Mouse (Mus musculus) layer of hippocampus, adult 11-12 months (tissue): ENCODE data around the gene Cacna1s.

Source experiments
- DNase-seq: peaks from one replicate; pipeline ENCODE4 v3.0.0; 2022; ENCODE audit warnings: low spot score

Cacna1s gene

DNA sequence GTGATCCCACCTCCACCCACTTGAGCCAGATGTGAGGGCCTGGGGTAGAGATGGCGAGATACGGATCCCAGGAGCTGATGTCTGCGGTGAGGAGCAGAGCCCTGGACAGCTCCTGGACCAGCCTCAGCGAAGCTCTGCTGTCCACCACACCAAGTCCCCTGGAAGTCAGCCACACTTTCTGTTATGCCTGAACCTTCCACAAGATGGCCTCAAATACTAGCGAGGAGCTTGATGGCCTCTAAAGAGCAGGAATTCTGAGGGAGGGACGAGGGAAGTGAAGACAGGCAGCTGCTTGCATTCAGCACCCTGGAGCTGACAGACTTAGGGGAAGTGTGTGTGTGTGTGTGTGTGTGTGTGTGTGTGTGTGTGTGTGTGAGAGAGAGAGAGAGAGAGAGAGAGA is 1.1 kb upstream of the Cacna1s start:
- DNase-seq: peak; percentile 85

DNA sequence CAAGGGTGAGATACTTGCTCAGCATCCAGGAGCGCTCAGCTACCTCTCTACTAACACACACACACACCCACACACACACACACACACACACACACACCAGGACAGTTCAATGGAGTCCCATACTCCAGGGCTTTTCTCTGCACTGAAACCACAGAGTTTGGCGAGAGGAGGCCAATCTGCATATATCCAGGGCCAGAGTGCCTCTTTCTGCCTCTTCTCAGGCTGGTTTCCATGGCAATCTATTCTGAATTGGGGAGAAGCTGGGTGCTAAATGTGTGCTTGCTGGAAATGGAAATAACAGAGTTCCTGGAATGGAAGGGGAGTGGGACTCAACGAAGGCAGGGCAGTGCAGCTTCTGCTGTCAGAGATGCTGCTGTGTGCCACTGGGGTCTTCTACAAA is 3.2 kb downstream of the Cacna1s start:
- DNase-seq: peak; percentile 52

GRCm38 (mm10) chr1:136058594-136058993 is 6.0 kb downstream of the Cacna1s start:
- DNase-seq: no peak

DNA sequence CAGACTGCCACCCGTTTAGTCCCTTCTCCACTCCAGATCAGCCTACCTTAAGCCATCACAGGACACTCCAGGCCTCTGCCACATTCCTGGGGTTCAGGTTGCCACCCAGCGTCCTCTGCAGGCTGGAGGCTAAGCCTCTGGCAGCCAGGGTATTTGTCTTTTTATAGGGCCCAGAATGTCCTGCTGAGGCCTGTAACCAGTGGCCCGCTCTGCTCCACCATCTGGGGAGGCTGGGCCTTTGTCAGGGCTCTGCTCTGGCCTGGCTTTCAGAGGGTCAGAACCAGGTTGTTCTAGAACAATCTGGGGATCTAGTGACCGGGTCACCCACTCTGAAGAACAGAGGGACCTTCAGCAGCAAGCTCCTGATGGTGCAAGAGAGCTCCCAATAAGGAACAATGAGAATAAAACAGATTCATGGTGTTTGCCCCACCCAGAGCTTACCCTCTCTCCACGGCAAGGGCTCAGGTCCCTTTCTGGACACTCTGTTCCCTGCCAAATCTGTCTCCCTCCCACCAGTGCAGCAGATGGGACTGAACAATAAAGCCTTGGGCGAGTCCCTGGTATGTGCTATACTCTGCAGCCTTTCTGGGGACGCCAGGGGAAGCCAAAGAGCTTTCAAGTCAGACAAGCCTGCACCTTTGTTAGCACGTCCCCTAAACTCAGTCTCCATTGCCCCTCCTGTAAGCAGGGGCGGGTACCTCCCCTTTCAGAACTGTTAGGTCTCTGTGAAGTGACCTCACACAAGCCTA is 8.7 kb downstream of the Cacna1s start:
- DNase-seq: peak; percentile 89

DNA sequence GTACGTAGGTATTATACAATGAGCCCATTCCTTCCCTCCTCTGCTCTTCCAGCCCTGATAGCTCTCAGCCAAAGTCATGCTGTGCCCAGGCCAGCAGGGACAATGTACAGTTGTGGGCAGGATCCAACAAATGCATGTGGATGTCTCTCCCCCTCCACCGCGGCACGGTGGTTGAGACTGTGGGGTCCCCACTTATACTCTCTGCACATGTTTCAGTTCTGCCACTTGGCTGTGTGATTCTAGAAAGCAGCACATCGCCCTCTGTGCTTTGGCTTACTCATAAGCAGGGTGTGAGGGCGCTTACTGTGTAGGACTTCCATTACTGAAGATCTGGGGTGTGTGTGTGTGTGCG is 9.2 kb downstream of the Cacna1s start:
- DNase-seq: no peak

GRCm38 (mm10) chr1:136063991-136064390 is 11.4 kb downstream of the Cacna1s start:
- DNase-seq: no peak

DNA sequence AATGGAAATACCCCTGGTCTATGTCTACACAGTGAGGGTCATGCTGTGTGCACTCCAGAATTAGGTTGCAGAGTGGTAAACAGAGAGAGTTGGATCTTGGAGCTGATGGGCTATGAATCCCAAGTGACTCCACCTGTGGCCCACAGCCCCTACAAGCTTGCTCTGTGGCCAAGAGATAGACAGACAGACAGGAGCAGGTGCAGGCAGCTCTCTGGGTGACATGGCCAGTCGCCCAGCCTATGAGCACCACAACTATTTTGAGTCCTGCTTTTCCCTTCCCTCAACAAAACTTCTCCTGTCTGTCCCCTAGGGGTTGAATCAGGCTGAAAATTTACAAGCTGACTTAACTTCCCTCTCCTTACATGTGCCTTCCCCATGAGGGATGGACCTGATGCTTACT is 14.1 kb downstream of the Cacna1s start:
- no peak for DNase-seq

GRCm38 (mm10) chr1:136067579-136067978 is 15.0 kb downstream of the Cacna1s start:
- no peak for DNase-seq

- DNase-seq: peak; percentile 60
Observed at GRCm38 (mm10) chr1:136076086-136076485, 23.5 kb downstream of the Cacna1s start.

DNA sequence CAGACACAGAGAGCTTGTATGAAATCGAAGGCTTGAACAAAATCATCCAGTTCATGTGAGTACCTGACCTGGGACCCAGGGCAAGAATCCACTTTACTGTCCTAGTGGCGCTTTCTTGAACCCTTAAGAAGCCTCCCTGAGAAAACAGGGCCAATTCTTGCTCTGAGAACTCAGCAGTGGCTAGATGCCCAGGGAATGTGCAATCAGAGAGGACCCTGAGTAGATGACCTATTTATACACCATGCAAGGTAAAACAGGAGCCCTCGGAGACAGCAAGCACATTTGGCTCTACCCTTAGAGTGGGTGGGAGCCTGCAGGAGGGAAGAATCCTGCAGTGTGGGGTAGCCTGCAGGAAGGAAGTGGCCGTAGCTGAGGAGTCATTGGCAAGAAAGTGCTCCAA is 25.1 kb downstream of the Cacna1s start:
- DNase-seq: no peak

DNA sequence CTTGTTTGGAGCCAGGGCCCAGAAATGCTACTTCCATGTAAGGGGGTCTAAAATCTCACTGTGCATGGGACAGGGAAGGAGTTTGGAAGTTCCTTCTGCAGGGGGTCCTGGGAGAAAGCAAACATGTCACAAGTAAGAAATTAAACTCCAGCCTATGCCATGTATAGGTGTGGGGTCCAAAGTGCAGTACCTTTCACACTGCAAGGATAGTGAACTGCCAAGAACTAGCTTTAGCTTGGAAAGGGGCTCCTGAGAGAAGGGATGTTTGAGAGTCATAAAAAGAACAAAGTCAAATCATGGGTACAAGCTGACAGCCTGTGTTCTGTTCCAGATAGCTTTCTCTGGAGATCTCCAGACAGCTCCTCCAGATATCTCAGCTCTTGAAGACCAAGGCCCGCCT is 28.6 kb downstream of the Cacna1s start:
- DNase-seq: no peak

DNA sequence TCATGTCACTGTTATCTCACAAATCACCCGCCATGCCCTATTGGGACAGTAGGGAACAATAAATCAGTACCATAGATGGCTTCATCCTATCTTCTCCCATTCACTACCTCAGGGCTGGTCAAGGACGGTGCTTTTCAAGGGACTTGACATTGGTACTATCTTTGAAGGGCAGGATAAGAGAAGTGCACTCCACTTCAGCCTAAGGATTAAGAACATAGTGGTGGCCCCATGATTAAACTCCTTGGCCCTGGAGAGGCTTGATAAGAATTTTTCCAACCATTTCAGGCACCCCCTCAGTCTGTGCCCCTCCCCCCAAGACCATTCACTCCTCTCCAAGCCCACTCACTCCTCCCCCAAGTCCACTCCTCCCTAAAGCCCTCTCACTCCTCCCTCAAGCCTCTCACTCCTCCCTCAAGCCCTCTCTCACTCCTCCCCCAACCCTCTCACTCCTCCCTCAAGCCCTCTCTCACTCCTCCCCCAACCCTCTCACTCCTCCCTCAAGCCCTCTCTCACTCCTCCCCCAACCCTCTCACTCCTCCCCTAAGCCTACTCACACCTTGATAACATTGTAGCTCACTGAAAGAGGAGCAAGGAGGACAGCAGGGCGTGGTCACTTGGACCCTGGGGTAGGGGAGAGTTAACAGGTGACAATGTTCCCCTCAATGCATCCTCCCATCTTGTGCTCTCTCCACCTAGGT is 33.6 kb downstream of the Cacna1s start:
- no peak for DNase-seq

GRCm38 (mm10) chr1:136089368-136090165 is 37.0 kb downstream of the Cacna1s start:
- no peak for DNase-seq

- DNase-seq: no peak
Observed at GRCm38 (mm10) chr1:136093726-136094125, 41.2 kb downstream of the Cacna1s start.

- no peak for DNase-seq
Observed at GRCm38 (mm10) chr1:136094807-136095206, 42.3 kb downstream of the Cacna1s start.

- DNase-seq: no peak
Observed at GRCm38 (mm10) chr1:136102094-136102493, 49.5 kb downstream of the Cacna1s start.

GRCm38 (mm10) chr1:136102551-136102950 is 50.0 kb downstream of the Cacna1s start:
- DNase-seq: no peak

DNA sequence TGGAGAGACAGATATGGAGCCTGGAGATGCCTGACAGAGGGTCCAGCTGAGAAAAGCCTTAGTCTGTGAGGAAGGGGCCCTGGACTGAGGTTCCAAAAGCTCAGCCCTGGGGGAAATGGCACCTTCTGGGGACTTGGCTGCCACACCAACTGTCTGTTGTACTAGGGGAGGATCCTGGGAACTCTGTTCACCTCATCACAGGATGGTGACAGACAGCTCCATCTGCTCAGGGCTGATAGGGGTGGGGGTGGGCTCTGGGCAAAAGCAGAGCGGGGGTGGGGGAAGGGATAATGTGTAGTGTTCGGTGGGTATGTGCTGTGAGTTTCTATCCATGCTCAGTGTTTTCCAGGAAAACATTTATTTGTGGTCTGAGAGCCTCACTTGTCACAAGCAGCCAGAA is 50.4 kb downstream of the Cacna1s start:
- no peak for DNase-seq

GRCm38 (mm10) chr1:136103696-136104095 is 51.1 kb downstream of the Cacna1s start:
- DNase-seq: no peak

GRCm38 (mm10) chr1:136104741-136105140 is 52.2 kb downstream of the Cacna1s start:
- no peak for DNase-seq

- DNase-seq: no peak
Observed at GRCm38 (mm10) chr1:136109464-136109863, 56.9 kb downstream of the Cacna1s start.

- DNase-seq: peak; percentile 77
Observed at GRCm38 (mm10) chr1:136116183-136116582, 63.6 kb downstream of the Cacna1s start.

DNA sequence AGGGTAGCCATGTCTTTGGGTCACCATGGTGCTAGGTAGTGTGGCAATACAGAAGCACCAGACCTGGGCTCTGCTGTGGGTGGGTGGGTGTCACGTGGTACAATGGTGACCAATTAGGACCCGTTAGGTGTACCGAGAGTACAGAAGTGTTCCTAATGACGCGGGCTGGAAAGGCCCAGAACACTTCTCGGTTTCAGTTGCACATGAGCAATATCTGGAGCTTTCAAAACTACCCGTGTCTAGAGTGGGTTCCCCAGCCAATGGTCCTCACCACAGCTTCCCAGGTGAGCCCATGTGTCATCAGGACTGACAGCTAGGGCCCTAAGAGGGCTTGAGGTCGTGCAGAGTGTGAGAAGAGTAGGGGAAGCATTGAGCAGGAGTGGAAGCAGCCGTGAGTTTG is 64.5 kb downstream of the Cacna1s start:
- DNase-seq: no peak
